Mouse (Mus musculus): ENCODE data around the gene C530008M17Rik.

The C530008M17Rik gene

DNA sequence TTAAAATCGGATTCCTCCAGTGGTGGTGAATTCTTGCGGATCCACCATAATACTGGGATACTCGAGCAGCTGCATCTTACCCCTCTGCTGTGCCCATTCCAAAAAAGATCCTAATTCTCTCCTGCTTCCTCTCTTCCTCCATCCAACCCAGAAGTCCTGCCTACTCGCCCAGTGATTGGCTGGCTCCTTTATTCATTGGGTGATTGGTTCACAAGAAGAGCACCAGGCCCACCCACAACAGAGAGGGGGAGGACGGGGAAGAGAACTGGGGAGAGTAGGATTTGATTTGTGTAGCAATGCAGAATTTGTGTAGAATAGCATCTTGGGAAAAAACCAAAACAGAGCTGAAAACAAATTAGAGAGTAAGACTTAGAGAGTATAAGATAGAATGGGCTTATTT is 180.7 kb downstream of the C530008M17Rik start:
- no peak for DNase-seq (ENCODE audit: low spot score)

GRCm38 (mm10) chr5:76839786-76840185 is 183.5 kb downstream of the C530008M17Rik start:
- DNase-seq (ENCODE audit: low spot score): no peak

- DNase-seq (ENCODE audit: low spot score): no peak
Observed at GRCm38 (mm10) chr5:76841859-76842258, 185.5 kb downstream of the C530008M17Rik start.

DNA sequence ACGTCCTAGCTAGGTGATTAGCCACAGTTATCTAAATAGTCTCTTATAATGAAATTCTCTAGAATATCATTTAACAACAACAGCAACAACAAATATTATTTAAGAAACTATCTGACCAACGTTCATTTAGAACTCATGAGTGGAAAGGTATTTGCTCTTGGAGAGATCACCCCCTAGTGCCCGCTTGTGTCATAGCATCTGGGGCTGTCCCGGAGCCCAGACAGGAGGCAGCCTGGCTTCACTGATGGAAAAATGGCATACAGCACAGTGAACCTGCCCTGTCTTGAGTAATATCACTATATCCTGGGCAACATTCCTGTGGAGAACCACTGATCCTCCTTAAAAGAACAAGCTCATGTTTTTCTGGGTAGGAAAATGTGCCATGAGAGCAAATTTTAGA is 187.1 kb downstream of the C530008M17Rik start:
- peak; percentile 56 for DNase-seq (ENCODE audit: low spot score)

- no peak for DNase-seq (ENCODE audit: low spot score)
Observed at GRCm38 (mm10) chr5:76843851-76844419, 187.6 kb downstream of the C530008M17Rik start.

GRCm38 (mm10) chr5:76844618-76845186 is 188.4 kb downstream of the C530008M17Rik start:
- no peak for DNase-seq (ENCODE audit: low spot score)

- DNase-seq (ENCODE audit: low spot score): no peak
Observed at GRCm38 (mm10) chr5:76847106-76847505, 190.8 kb downstream of the C530008M17Rik start.

GRCm38 (mm10) chr5:76851316-76851715 is 195.0 kb downstream of the C530008M17Rik start:
- no peak for DNase-seq (ENCODE audit: low spot score)

GRCm38 (mm10) chr5:76853549-76853948 is 197.2 kb downstream of the C530008M17Rik start:
- DNase-seq (ENCODE audit: low spot score): peak; percentile 76

- DNase-seq (ENCODE audit: low spot score): no peak
Observed at GRCm38 (mm10) chr5:76855829-76856600, 199.7 kb downstream of the C530008M17Rik start.

DNA sequence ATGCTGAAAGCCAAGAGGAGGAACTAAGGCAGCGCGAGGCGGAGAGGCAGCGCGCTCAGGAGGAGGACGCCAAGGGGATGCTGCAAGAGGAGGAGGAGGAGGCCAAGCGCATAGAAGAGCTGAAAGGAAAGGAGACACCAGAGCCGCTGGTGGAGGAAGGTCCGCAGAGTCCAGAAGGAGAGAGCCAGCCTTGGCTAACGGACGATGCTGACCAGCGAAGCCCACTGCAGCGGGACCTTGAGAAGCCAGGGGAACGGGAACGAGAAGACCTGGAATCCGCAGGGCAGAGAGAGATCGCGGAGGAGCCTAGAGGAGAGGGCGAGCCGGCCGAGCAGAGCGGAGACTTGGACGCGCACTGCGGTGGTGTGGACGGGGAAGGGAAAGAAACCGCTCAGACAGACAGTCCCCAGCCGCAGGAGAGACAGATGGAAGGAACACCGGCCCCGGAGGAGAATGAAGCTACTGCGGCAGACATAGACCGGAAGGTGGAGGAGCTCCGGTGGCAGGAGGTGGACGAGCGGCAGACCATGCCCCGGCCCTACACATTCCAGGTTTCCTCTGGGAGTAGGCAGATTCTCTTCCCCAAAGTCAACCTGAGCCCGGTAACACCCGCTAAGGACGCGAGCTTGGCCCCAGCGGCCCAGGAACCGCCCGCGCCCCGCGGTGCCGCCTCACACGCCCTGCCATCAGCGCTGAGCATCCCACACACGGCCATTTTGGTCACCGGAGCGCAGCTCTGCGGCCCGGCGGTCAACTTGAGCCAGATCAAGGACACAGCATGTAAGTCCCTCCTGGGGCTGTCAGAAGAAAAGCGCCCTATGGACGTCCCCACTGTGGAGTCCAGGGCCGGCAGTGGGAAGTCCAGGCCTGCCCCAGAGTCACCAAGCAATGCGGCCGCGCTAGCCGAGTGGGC is 201.0 kb downstream of the C530008M17Rik start:
- peak; percentile 17 for DNase-seq (ENCODE audit: low spot score)

- no peak for DNase-seq (ENCODE audit: low spot score)
Observed at GRCm38 (mm10) chr5:76858444-76858843, 202.1 kb downstream of the C530008M17Rik start.

DNA sequence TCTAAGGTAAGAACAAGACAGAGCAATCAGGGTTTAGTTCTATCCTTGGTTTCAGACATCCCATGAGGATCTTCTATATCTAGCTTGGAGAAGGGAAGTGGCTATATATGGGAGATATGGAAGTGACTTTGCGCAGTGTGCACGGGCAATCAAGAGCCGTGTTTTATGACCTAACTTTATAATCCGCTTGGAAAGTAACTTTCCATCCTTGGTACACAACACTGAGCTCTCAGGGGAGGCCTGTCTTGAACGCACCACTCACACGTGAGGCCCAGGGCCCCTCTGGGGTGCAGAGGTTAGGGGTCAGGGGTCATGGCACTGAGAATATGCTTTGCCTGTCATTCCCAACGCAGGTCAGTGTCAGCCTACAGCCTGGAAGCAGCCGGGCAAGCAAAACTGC is 210.5 kb downstream of the C530008M17Rik start:
- no peak for DNase-seq (ENCODE audit: low spot score)

GRCm38 (mm10) chr5:76868693-76869286 is 212.5 kb downstream of the C530008M17Rik start:
- DNase-seq (ENCODE audit: low spot score): no peak

DNA sequence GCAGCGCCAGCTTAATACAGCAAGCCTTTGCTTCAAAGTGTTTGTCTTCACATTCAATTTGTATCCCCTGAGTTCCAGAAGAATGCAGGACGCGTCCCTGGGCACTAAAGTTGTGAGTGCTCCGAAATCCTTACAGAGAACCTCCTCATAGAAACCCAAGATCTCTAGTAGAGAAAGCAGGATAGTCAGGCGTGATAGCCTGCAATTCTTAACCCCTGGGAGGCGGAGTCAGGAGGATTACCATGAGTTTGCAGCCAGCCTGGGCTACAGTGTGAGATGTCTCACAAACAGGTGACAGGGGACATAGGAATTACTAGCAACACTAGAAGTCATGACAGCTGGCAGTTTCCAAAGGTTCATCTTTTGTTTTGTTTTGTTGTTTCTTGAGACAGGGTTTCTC is 213.2 kb downstream of the C530008M17Rik start:
- no peak for DNase-seq (ENCODE audit: low spot score)

GRCm38 (mm10) chr5:76876106-76876758 is 219.9 kb downstream of the C530008M17Rik start:
- DNase-seq (ENCODE audit: low spot score): no peak

DNA sequence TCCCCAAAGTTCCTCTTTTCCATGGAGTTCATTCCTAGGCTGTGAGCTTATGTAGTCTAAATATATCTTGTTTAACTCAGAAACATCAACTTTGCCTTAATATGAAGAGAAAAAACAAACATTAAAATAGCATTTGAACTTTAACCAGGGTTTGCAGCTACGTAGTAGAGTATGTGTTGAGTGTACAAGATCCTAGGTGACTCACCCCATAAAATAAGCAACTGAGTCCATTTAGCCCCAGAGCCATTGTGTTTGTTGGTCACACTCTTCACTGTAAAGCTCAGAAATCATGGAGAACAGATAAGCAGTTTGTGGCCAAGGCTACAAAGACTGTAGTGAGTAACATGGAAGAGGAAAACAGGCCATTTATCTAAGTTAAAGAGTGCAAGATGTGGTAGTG is 227.8 kb downstream of the C530008M17Rik start:
- no peak for DNase-seq (ENCODE audit: low spot score)

DNA sequence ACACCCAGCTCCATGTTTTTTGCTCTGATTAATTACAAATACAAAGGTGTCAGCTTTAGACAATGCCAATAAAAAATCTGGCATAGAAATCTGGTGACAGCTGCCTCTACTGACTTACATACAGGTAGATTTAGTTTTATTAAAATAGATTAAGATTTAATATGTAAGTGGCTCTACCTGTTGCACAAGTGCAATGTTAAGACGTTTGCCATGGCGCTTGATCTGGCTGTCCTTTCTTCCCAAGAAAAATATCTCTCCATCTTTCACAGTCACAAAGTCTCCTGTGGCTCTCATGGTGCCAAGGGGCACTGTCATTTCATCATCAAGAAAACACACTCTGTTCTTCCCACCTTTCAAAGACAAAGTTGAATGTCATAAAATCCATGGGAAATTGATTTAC is 230.7 kb downstream of the C530008M17Rik start:
- no peak for DNase-seq (ENCODE audit: low spot score)

DNA sequence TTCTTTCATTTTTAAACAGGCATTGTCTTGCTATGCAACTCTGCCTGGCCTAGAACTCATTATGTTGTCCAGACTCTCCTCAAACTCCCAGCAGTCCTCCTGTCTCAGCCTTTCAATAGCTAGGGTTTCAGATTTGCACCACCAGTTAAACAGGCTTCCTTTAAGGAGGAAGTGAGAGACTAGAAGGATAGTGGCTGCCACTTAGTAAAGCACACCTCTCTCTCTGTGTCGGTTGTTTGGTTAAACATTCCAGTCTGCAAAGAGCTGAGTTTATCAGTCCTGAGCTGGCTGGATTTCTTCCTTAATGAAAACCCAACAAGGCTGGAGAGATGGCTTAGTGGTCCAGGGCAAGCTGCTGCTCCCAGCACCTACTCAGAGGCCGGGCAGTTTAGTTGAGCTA is 236.3 kb downstream of the C530008M17Rik start:
- no peak for DNase-seq (ENCODE audit: low spot score)

GRCm38 (mm10) chr5:76893084-76893483 is 236.8 kb downstream of the C530008M17Rik start:
- DNase-seq (ENCODE audit: low spot score): no peak

- DNase-seq (ENCODE audit: low spot score): no peak
Observed at GRCm38 (mm10) chr5:76902131-76902530, 245.8 kb downstream of the C530008M17Rik start.
